Mouse (Mus musculus): Measurements from ENCODE around the gene Stard13. TPM values are rescaled to one million over a fixed set of nuclear protein-coding genes. Genes with fewer than 3 reads are reported as not detected.

Gene Stard13
- polyA plus RNA-seq, 1 experiment: not detected

DNA sequence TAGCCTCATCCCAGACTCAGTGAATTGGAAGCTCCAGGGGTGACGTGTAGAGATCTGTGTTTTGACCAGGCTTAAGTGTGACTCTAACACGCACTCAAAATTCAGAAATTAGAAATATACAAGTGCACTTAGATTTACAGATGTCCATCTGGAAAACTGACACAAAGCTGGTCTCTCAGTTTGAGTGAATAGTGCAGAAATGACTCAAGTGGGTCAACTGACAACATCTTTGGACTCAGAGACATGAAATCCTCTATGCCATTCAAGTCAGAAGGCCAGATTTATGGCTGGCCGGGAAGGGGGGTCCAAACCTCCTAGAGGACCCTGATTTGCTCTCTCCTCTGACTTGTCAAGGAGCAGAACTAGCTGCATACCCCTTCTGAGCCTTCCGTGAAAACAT lies 85.6 kb downstream of the Stard13 start:
- H3K4me1 ChIP-seq (ENCODE audit: control insufficient read depth, insufficient read depth, low read length): 0 out of 2 replicates have a peak, but pooled peaks cover 4% of the 10 kb centered on the region
- H3K27ac ChIP-seq (ENCODE audit: insufficient read depth, low read depth, low read length): no peak overlapping the region
- H3K4me3 ChIP-seq (ENCODE audit: insufficient read depth, low read depth, low read length): no peak overlapping the region
- TF ChIP-seq CTCF (IDR thresholded peaks at IDR 0.05; ENCODE audit: insufficient read depth, low read depth, low read length): no peak
- TF ChIP-seq POLR2A (IDR thresholded peaks at IDR 0.05; ENCODE audit: insufficient read depth, low read depth, low read length): no peak
- WGBS: 95% methylated on average over 4 of the region's 4 CpGs

DNA sequence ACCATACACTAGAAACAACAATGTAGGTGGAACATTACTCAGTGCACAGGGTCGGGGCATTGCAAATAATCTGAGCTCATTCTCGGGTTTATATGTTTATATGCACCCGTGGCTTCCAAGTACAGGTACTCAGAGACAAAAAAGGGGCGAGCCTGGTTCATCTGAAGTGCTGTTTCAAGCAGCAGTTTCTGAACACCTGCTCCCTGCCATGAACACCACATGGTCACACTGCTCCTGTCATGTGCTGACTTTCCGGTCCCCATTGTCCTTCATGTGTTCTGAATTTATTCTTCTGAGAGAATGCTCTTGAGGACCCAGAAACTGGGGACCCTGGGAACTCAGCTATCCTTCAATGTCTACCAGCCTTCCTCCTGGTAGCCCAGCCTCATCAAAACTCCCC lies 87.8 kb downstream of the Stard13 start:
- Histone ChIP-seq H3K4me3 (ENCODE audit: insufficient read depth, low read depth, low read length) (no peak overlapping the region), H3K27ac (ENCODE audit: insufficient read depth, low read depth, low read length) (no peak overlapping the region), H3K4me1 (ENCODE audit: control insufficient read depth, insufficient read depth, low read length) (0 out of 2 replicates have a peak, but pooled peaks cover 7% of the 10 kb centered on the region)
- WGBS: 89% methylated on average over 5 of the region's 5 CpGs
- TF ChIP-seq CTCF (IDR thresholded peaks at IDR 0.05; ENCODE audit: insufficient read depth, low read depth, low read length) (no peak), POLR2A (IDR thresholded peaks at IDR 0.05; ENCODE audit: insufficient read depth, low read depth, low read length) (no peak)

DNA sequence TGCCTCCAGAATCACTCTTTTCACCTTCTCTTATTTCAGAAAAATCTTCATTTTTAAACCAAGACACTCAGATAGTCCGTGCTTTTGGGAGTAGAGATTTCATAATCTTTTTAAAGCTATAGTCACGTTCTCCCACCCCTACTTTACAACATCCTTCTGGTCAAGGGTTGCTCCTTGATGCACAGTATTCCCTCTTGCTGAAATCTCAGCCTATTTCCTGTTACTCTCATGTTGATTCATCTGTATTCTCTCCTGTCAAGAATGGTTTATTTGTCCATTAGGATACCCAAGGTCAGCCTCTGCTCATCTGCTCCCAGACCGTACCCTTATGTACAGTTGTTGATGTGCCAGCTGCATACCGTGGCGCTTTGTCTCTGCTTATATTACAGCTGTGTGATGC lies 89.7 kb downstream of the Stard13 start:
- H3K27ac ChIP-seq (ENCODE audit: insufficient read depth, low read depth, low read length): peak overlapping the region; percentile 24; the same call in 1 of the 2 replicates
- 89% methylated on average over 5 of the region's 5 CpGs for WGBS
- no peak overlapping the region for H3K4me3 ChIP-seq (ENCODE audit: insufficient read depth, low read depth, low read length)
- no peak for TF ChIP-seq POLR2A (IDR thresholded peaks at IDR 0.05; ENCODE audit: insufficient read depth, low read depth, low read length)
- no peak for TF ChIP-seq CTCF (IDR thresholded peaks at IDR 0.05; ENCODE audit: insufficient read depth, low read depth, low read length)
- H3K4me1 ChIP-seq (ENCODE audit: control insufficient read depth, insufficient read depth, low read length): 0 out of 2 replicates have a peak, but pooled peaks cover 7% of the 10 kb centered on the region

DNA sequence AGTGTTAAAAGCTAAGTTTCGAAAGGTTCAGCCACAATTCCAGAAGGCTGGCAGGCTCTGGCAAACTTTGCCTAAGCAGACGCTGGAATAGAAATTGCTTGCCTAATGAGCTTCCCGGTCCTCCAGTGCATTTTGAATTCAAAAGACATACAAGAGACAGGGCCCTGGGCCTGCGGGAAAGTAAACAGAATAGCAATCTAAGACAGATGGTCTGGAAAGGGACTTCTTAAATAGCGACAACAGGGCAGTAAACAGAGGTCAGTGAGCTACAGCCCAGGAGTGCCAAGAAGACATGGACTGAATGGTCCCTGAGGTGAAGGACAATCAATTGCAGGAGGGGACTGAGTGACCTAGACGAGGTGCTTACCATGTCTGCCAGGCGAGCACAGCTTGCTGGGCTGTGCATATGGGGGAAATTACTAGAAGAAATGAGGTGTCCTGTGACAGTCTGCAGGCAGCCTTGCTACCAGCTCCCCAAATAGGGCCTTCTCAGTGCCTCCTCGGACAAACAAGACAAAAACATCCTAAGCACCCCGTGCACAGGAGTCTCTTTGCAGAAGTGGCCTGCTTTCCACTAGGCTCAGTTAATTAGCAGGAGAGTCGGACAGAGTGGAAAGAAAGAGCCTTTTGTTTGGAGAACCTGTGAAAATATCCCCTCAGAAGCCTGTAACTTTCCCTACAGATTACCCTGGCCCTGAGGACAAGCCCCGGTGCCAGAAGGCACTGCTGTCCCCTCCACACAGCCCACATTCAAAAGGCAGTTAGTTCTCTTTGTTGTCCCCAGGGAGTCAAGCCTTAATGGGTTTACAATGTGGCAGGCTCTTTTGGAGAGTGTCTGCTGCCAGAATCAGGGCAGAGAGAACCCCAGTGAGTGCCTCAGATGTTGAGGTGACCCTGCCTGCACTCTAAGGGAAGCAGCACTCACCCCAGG lies 90.7 kb downstream of the Stard13 start:
- TF ChIP-seq POLR2A (IDR thresholded peaks at IDR 0.05; ENCODE audit: insufficient read depth, low read depth, low read length) (no peak), CTCF (IDR thresholded peaks at IDR 0.05; ENCODE audit: insufficient read depth, low read depth, low read length) (no peak)

DNA sequence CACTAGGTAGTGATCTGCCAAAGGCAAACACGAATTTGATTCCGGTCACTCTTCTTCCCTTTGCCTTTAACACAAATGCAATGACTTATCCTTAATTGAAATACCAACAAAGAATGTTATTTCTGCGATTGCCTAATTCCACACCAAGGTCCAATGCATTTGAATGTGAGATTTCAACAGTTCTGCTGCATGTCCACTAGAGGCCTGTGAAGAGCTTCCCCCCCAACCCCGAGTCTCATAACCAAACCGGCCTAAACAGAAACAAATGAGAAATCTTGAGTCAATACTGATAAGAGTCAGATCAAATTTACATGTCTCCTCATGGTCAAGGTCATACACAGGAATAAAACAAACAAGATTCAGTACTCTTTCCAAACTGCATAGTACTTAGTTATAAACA lies 91.4 kb downstream of the Stard13 start:
- WGBS: 31% methylated on average over 5 of the region's 5 CpGs

More for the DNA sequence above, 90.7 kb downstream of the Stard13 start:
- peak overlapping the region; percentile 59 for H3K27ac ChIP-seq (ENCODE audit: insufficient read depth, low read depth, low read length)
- H3K4me1 ChIP-seq (ENCODE audit: control insufficient read depth, insufficient read depth, low read length): 0 out of 2 replicates have a peak, but pooled peaks cover 7% of the 10 kb centered on the region
- 49% methylated on average over 11 of the region's 11 CpGs for WGBS
- no peak overlapping the region for H3K4me3 ChIP-seq (ENCODE audit: insufficient read depth, low read depth, low read length)

DNA sequence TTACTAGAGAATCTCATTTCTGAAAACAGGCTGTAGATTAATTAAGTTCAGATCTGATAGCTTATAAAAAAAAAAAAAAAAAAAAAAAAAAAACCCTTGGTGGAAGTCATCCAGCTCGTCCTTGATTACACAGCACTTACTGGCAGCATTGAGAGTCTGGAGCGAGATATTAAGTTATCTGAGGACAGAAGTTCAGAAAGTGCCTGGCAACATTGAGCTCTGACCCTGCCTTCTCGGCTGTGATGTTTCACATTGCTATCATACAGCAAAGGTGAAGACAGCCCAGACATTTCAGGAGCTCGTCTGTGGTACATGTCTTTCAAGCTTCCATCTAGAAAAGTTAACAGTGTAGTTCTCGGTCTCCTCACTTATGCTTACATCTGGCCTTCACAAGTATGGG lies 95.7 kb downstream of the Stard13 start:
- WGBS: 81% methylated on average over 5 of the region's 5 CpGs
- TF ChIP-seq CTCF (IDR thresholded peaks at IDR 0.05; ENCODE audit: insufficient read depth, low read depth, low read length) (no peak), POLR2A (IDR thresholded peaks at IDR 0.05; ENCODE audit: insufficient read depth, low read depth, low read length) (no peak)
- Histone ChIP-seq H3K4me1 (ENCODE audit: control insufficient read depth, insufficient read depth, low read length) (0 out of 2 replicates have a peak, but pooled peaks cover 2% of the 10 kb centered on the region), H3K4me3 (ENCODE audit: insufficient read depth, low read depth, low read length) (no peak overlapping the region), H3K27ac (ENCODE audit: insufficient read depth, low read depth, low read length) (no peak overlapping the region)

More for the DNA sequence above, 91.4 kb downstream of the Stard13 start:
- Histone ChIP-seq H3K27ac (ENCODE audit: insufficient read depth, low read depth, low read length) (no peak overlapping the region), H3K4me1 (ENCODE audit: control insufficient read depth, insufficient read depth, low read length) (0 out of 2 replicates have a peak, but pooled peaks cover 7% of the 10 kb centered on the region), H3K4me3 (ENCODE audit: insufficient read depth, low read depth, low read length) (no peak overlapping the region)
- TF ChIP-seq CTCF (IDR thresholded peaks at IDR 0.05; ENCODE audit: insufficient read depth, low read depth, low read length) (no peak), POLR2A (IDR thresholded peaks at IDR 0.05; ENCODE audit: insufficient read depth, low read depth, low read length) (no peak)

DNA sequence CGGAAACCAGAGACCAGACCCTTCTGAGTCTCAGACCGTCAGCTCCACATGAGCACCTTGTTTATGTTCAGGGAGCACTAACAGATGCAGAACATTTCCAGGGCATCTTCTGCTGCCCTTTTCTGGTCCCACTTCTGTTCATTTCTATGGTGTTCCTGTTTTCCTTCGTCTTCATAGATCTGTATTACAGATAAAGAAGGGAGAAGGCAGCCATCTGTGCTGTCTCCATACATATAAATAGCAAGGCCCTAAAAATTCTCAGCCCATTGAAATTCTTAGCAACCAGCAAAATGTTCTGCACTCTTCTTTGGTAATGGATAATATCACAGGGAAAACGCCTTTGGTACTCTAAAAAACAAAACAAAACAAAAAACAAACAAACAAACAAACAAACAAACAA lies 96.3 kb downstream of the Stard13 start:
- Histone ChIP-seq H3K27ac (ENCODE audit: insufficient read depth, low read depth, low read length) (no peak overlapping the region), H3K4me1 (ENCODE audit: control insufficient read depth, insufficient read depth, low read length) (no peaks in the 10 kb centered on the region), H3K4me3 (ENCODE audit: insufficient read depth, low read depth, low read length) (no peak overlapping the region)
- WGBS: 78% methylated on average over 4 of the region's 4 CpGs
- TF ChIP-seq POLR2A (IDR thresholded peaks at IDR 0.05; ENCODE audit: insufficient read depth, low read depth, low read length): no peak
- TF ChIP-seq CTCF (IDR thresholded peaks at IDR 0.05; ENCODE audit: insufficient read depth, low read depth, low read length): no peak

DNA sequence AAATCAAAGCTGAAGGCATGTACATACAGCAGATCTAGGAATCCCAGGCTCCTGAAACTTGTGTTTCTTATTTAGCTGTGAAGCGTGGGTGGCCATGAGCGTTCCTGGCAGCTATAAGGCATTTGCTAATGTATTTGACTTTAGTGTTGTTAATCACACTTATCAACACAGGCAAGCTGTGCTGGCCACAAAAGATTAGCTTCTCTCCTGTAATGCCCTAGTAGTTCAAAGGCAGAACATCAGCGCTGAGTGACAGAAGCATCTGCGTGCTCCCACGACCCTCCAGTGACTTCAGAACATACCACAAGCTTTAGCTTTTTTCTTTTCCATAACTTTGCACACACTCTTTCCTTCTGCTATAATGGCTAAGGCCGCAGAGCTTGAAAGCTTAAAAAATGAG lies 97.7 kb downstream of the Stard13 start:
- Histone ChIP-seq H3K27ac (ENCODE audit: insufficient read depth, low read depth, low read length) (no peak overlapping the region), H3K4me3 (ENCODE audit: insufficient read depth, low read depth, low read length) (no peak overlapping the region), H3K4me1 (ENCODE audit: control insufficient read depth, insufficient read depth, low read length) (no peaks in the 10 kb centered on the region)
- 81% methylated on average over 6 of the region's 6 CpGs for WGBS
- TF ChIP-seq POLR2A (IDR thresholded peaks at IDR 0.05; ENCODE audit: insufficient read depth, low read depth, low read length): no peak
- TF ChIP-seq CTCF (IDR thresholded peaks at IDR 0.05; ENCODE audit: insufficient read depth, low read depth, low read length): no peak
